Mouse (Mus musculus): Measurements from ENCODE around the gene Ccnt1. TPM values are rescaled to one million over a fixed set of nuclear protein-coding genes. Genes with fewer than 3 reads are reported as not detected.
"Not testable (repeated sequence)": the region's sequence is repeated elsewhere in the genome, so short reads cannot be mapped to it uniquely, and the experiment has no call there.

Gene Ccnt1
- polyA plus RNA-seq, 1 experiment: 5.2 TPM

- Histone ChIP-seq H3K4me3 (ENCODE audit: low read depth, low read length) (no peak overlapping the region), H3K27me3 (ENCODE audit: control insufficient read depth, insufficient read depth, low read length) (no peaks in the 10 kb centered on the region), H3K36me3 (ENCODE audit: control insufficient read depth, insufficient read depth, low read length) (peaks cover 34% of the 10 kb centered on the region), H3K4me1 (ENCODE audit: control insufficient read depth, insufficient read depth, insufficient read length, low read length) (peaks cover 1% of the 10 kb centered on the region; the same call in 1 of the 2 replicates), H3K27ac (ENCODE audit: insufficient read depth, low read depth, low read length) (no peak overlapping the region)
- TF ChIP-seq POLR2A (IDR thresholded peaks at IDR 0.05; ENCODE audit: low read depth, low read length) (no peak), CTCF (IDR thresholded peaks at IDR 0.05; ENCODE audit: extremely low read depth, insufficient read length, insufficient replicate concordance, low read depth, low read length) (peak; percentile 91; the same call in 1 of the 2 replicates)
- 58% methylated on average over 16 of the region's 16 CpGs for WGBS
These were observed 53.1 kb downstream of the Ccnt1 start for GRCm38 (mm10) chr15:98517380-98518355.

- H3K4me3 ChIP-seq (ENCODE audit: low read depth, low read length); H3K27me3 ChIP-seq (ENCODE audit: control insufficient read depth, insufficient read depth, low read length); H3K4me1 ChIP-seq (ENCODE audit: control insufficient read depth, insufficient read depth, insufficient read length, low read length); H3K27ac ChIP-seq (ENCODE audit: insufficient read depth, low read depth, low read length): not testable (repeated sequence)
- peaks cover 11% of the 10 kb centered on the region for H3K36me3 ChIP-seq (ENCODE audit: control insufficient read depth, insufficient read depth, low read length)
- WGBS: 80% methylated on average over 2 of the region's 2 CpGs
These were observed 55.9 kb downstream of the Ccnt1 start for GRCm38 (mm10) chr15:98514845-98515244.

GRCm38 (mm10) chr15:98514146-98514545 is 56.6 kb downstream of the Ccnt1 start:
- Histone ChIP-seq H3K27me3 (ENCODE audit: control insufficient read depth, insufficient read depth, low read length) (no peaks in the 10 kb centered on the region), H3K4me1 (ENCODE audit: control insufficient read depth, insufficient read depth, insufficient read length, low read length) (peaks cover 3% of the 10 kb centered on the region; the same call in 1 of the 2 replicates), H3K36me3 (ENCODE audit: control insufficient read depth, insufficient read depth, low read length) (peaks cover 6% of the 10 kb centered on the region; the same call in 1 of the 2 replicates), H3K27ac (ENCODE audit: insufficient read depth, low read depth, low read length) (no peak overlapping the region), H3K4me3 (ENCODE audit: low read depth, low read length) (no peak overlapping the region)
- TF ChIP-seq CTCF (IDR thresholded peaks at IDR 0.05; ENCODE audit: extremely low read depth, insufficient read length, insufficient replicate concordance, low read depth, low read length) (no peak), POLR2A (IDR thresholded peaks at IDR 0.05; ENCODE audit: low read depth, low read length) (no peak)
- 72% methylated on average over 8 of the region's 8 CpGs for WGBS

DNA sequence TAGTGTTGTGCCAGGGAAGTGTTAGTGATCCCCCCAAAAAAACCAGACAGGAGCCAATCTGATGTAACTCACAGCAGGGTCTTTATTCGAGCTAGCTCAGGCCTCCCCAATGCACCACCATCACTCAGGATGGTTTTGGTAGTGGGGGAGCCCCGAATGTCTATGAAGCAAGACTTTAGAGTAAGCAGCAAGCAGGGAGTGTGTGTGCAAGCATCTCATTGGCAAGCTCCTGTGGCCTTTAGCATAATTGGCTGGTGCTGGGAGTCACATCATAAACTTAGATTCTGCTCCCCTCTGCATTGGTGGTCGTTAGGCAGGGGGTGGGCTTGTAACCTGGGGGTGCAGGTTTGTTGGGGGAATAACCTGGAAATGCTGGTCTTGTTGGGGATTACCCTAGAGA is 57.0 kb downstream of the Ccnt1 start:
- H3K27me3 ChIP-seq (ENCODE audit: control insufficient read depth, insufficient read depth, low read length); H3K36me3 ChIP-seq (ENCODE audit: control insufficient read depth, insufficient read depth, low read length); H3K4me1 ChIP-seq (ENCODE audit: control insufficient read depth, insufficient read depth, insufficient read length, low read length); H3K4me3 ChIP-seq (ENCODE audit: low read depth, low read length); H3K27ac ChIP-seq (ENCODE audit: insufficient read depth, low read depth, low read length): not testable (repeated sequence)
- 55% methylated on average over 3 of the region's 3 CpGs for WGBS

GRCm38 (mm10) chr15:98512799-98513321 is 57.9 kb downstream of the Ccnt1 start:
- Histone ChIP-seq H3K27ac (ENCODE audit: insufficient read depth, low read depth, low read length) (peak overlapping the region; percentile 60), H3K4me3 (ENCODE audit: low read depth, low read length) (no peak overlapping the region)
- 32% methylated on average over 17 of the region's 17 CpGs for WGBS

GRCm38 (mm10) chr15:98512232-98512631 is 58.5 kb downstream of the Ccnt1 start:
- WGBS: 46% methylated on average over 8 of the region's 8 CpGs
- Histone ChIP-seq H3K27me3 (ENCODE audit: control insufficient read depth, insufficient read depth, low read length) (no peaks in the 10 kb centered on the region), H3K4me3 (ENCODE audit: low read depth, low read length) (no peak overlapping the region), H3K27ac (ENCODE audit: insufficient read depth, low read depth, low read length) (0 out of 2 replicates have a peak overlapping the region, but pooled peaks have one; percentile 45), H3K4me1 (ENCODE audit: control insufficient read depth, insufficient read depth, insufficient read length, low read length) (peaks cover 3% of the 10 kb centered on the region; the same call in 1 of the 2 replicates), H3K36me3 (ENCODE audit: control insufficient read depth, insufficient read depth, low read length) (no peaks in the 10 kb centered on the region)
- TF ChIP-seq POLR2A (IDR thresholded peaks at IDR 0.05; ENCODE audit: low read depth, low read length) (no peak), CTCF (IDR thresholded peaks at IDR 0.05; ENCODE audit: extremely low read depth, insufficient read length, insufficient replicate concordance, low read depth, low read length) (no peak)

More at GRCm38 (mm10) chr15:98512799-98513321, 57.9 kb downstream of the Ccnt1 start:
- Histone ChIP-seq H3K27me3 (ENCODE audit: control insufficient read depth, insufficient read depth, low read length) (no peaks in the 10 kb centered on the region), H3K36me3 (ENCODE audit: control insufficient read depth, insufficient read depth, low read length) (no peaks in the 10 kb centered on the region), H3K4me1 (ENCODE audit: control insufficient read depth, insufficient read depth, insufficient read length, low read length) (peaks cover 3% of the 10 kb centered on the region; the same call in 1 of the 2 replicates)
- TF ChIP-seq CTCF (IDR thresholded peaks at IDR 0.05; ENCODE audit: extremely low read depth, insufficient read length, insufficient replicate concordance, low read depth, low read length) (no peak), POLR2A (IDR thresholded peaks at IDR 0.05; ENCODE audit: low read depth, low read length) (no peak)

GRCm38 (mm10) chr15:98511386-98511928 is 59.3 kb downstream of the Ccnt1 start:
- no peak for TF ChIP-seq CTCF (IDR thresholded peaks at IDR 0.05; ENCODE audit: extremely low read depth, insufficient read length, insufficient replicate concordance, low read depth, low read length)
- no peak for TF ChIP-seq POLR2A (IDR thresholded peaks at IDR 0.05; ENCODE audit: low read depth, low read length)
- Histone ChIP-seq H3K4me1 (ENCODE audit: control insufficient read depth, insufficient read depth, insufficient read length, low read length) (peaks cover 3% of the 10 kb centered on the region; the same call in 1 of the 2 replicates), H3K27ac (ENCODE audit: insufficient read depth, low read depth, low read length) (peak overlapping the region; percentile 23; the same call in 1 of the 2 replicates), H3K27me3 (ENCODE audit: control insufficient read depth, insufficient read depth, low read length) (no peaks in the 10 kb centered on the region), H3K36me3 (ENCODE audit: control insufficient read depth, insufficient read depth, low read length) (no peaks in the 10 kb centered on the region), H3K4me3 (ENCODE audit: low read depth, low read length) (no peak overlapping the region)
- WGBS: 53% methylated on average over 13 of the region's 13 CpGs

All from small intestine, adult 2 months (tissue).